Mouse (Mus musculus): ENCODE results near the gene Il4ra. TPM values are rescaled to one million over a fixed set of nuclear protein-coding genes. Genes with fewer than 3 reads are reported as not detected.
A peak's percentile ranks its signal among the peaks of the same experiment; 100 is the strongest.

Gene Il4ra
- polyA plus RNA-seq, 1 experiment from 2014 or later = 16.5 TPM

DNA sequence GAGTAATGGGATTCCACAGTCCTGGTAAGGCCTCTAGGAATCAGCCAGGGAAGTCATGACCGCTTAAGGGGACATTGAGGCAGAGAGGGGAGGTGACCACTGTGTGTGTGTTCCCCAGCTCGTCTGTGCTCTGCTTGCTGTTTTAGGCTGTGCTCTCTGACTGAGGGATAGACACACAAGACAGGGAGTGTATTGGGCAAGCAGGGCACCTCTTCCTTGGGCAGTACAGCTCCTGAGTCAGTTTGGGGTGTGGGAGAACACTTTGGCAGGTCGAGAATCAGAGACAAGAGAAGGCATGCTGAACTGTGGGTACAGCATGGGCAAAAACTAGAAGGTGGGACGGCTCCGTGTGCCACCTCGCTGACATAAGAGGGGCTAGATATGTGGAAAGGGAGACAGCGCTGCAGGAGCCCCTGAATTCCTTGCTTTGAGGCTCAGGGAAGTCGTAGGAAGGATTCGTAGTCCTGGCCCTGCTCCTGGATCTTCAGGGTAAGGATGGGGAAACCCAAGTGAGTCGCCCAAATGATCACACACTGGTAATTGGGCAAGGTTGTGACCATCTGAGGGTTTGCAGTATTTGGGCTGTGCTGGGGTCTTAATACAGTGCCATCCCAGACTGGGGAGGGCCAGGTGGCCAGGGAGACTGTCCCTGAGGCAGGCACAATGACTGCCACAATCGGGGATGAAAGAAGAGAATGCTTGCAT lies 1.1 kb downstream of the Il4ra start:
- 73% methylated on average over 11 of the region's 11 CpGs for WGBS
- peaks cover 52% of the 10 kb centered on the region for H3K4me1 ChIP-seq

DNA sequence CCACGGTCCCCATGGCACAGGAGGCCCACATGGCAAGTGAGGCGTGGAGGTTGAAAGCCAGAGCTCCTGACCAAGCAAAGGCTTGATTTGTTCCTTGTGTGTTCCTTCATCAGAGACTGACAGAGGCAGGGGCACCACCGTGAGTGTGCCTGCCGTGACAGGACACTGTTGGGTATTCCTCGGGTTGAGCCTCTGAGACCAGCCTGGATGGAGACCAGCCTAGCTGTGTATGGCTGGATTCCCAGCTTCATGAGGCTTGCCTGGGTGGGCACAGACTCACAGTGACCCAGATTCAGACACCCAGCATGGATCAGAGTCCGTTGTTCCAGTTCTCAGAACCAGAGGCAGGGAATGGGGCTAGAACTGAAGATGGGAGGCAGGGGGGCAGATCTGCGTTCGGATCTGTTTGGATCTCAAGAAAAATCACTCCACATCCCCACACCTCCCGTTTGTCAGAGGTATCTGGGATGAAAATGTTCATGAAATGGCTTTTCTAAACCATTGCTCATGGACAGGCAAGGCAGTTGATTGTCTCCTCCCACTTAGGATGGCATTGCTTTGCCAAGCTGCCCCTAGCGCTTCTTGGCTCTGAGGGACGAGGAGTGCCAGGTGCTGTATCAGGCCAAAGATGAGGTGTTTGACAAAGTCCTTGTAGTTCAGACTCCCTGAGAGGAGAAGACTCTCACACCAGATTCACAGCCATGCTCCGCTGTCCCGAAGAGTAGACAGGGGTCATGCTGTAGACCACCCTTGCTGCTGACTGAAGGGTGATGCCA lies 1.9 kb downstream of the Il4ra start:
- no peak for ATAC-seq (ENCODE audit: borderline replicate concordance, extremely low read depth, low FRiP score, low TSS enrichment)
- Histone ChIP-seq H3K36me3 (no peaks in the 10 kb centered on the region), H3K27me3 (no peaks in the 10 kb centered on the region), H3K9ac (no peak overlapping the region; the same call in 1 of the 2 replicates), H3K27ac (no peak overlapping the region), H3K9me3 (no peaks in the 10 kb centered on the region), H3K4me1 (peaks cover 59% of the 10 kb centered on the region), H3K4me2 (peak overlapping the region; percentile 89), H3K4me3 (peak overlapping the region; percentile 65)
- WGBS = 78% methylated on average over 13 of the region's 13 CpGs

More for the DNA sequence above, 1.1 kb downstream of the Il4ra start:
- no peak for ATAC-seq (ENCODE audit: borderline replicate concordance, extremely low read depth, low FRiP score, low TSS enrichment)
- no peaks in the 10 kb centered on the region for H3K9me3 ChIP-seq
- peak overlapping the region; percentile 65 for H3K4me3 ChIP-seq
- peak overlapping the region; percentile 89 for H3K4me2 ChIP-seq
- no peak overlapping the region for H3K27ac ChIP-seq
- H3K27me3 ChIP-seq = no peaks in the 10 kb centered on the region
- no peaks in the 10 kb centered on the region for H3K36me3 ChIP-seq
- peak overlapping the region; percentile 70; the same call in 1 of the 2 replicates for H3K9ac ChIP-seq

DNA sequence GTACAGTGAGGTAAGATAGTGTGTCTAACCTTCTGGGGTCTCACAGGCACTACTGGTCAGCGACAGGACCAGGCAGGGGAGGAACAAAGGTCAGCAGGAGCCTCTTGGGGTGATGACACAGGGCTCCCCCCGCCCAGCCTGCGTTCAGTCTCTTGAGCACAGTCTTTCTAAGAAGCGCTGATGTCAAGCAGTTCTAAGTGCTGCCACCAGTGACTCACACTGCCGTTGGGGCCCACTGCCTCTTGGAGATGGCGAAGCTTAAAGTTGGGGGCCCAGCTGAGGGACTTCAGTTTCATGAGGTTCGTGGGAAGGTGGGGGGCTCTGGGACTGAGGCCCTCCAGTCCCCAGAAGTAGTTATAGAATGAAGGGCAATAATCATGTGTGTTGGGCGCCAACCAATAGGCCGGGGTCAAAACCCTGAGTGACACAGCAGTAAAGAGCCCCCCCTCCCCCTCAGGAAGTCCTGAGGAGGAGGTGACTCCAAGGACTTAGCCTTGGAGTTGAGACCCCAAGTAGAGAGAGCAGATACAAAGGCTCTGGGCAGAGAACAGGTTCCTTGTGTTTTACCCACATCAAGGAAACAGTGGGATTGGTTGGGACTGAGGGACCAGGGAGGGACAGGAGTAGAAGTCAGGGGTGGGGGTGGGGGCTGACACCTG lies 2.7 kb downstream of the Il4ra start:
- H3K4me2 ChIP-seq = peak overlapping the region; percentile 89; the same call in 1 of the 2 replicates
- no peak for ATAC-seq (ENCODE audit: borderline replicate concordance, extremely low read depth, low FRiP score, low TSS enrichment)
- WGBS = 86% methylated on average over 9 of the region's 9 CpGs
- H3K9ac ChIP-seq = no peak overlapping the region
- H3K4me3 ChIP-seq = no peak overlapping the region
- H3K27ac ChIP-seq = no peak overlapping the region
- H3K9me3 ChIP-seq = no peaks in the 10 kb centered on the region
- H3K27me3 ChIP-seq = no peaks in the 10 kb centered on the region
- H3K36me3 ChIP-seq = no peaks in the 10 kb centered on the region
- peaks cover 64% of the 10 kb centered on the region for H3K4me1 ChIP-seq

DNA sequence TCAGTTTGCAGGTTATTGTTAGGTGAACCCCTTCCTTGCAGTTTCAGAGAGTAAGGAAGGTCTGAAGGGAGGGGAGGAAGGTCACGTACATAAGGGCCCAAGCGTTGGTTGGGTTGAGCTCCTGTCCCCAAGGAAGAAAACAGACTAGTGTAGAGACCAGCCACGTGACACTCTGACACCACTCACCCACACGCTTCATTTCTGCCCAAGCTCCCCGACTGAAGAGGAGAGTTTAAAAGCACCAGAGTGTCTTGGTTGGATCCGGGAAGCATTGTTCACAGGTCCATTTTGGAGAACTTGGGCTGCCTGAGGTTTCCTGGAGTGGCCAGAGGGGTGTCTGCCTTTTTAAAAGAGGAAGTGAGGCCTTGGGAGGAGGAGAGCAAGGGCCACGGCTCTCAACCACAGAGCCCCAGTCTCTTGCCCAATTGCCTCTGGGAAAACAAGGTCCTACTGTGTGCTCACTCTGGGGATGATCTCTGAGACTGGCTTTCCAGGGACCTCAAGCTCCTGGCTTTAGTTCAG lies 3.5 kb downstream of the Il4ra start:
- ATAC-seq (ENCODE audit: borderline replicate concordance, extremely low read depth, low FRiP score, low TSS enrichment) = no peak
- no peaks in the 10 kb centered on the region for H3K36me3 ChIP-seq
- H3K27me3 ChIP-seq = no peaks in the 10 kb centered on the region
- peaks cover 70% of the 10 kb centered on the region for H3K4me1 ChIP-seq
- H3K27ac ChIP-seq = no peak overlapping the region
- no peak overlapping the region for H3K9ac ChIP-seq
- no peak overlapping the region for H3K4me2 ChIP-seq
- no peaks in the 10 kb centered on the region for H3K9me3 ChIP-seq
- WGBS = 66% methylated on average over 7 of the region's 7 CpGs
- H3K4me3 ChIP-seq = no peak overlapping the region

DNA sequence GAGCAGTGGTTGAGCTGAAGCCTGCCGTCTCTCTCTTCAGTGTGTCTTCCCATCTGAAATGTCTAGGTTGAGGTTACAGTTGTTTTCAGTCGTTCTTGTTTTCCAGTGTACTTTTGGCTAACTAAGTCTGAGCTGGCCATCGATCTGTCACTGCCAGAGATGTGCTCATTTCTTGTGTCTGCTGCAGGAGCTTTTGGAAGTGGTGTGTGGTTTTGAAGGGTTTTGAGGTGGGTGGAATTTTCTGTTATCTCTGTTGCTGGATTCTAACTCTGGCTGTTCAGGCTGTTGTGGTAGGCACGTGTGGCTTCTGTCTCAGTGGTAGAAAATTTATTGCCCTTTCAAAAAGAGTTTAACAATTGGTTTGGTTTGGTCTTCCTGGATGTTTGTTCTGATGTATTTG lies 4.2 kb downstream of the Il4ra start:
- Histone ChIP-seq H3K4me1 (peaks cover 76% of the 10 kb centered on the region), H3K4me3 (no peak overlapping the region), H3K9ac (no peak overlapping the region), H3K9me3 (no peaks in the 10 kb centered on the region), H3K27ac (no peak overlapping the region), H3K36me3 (no peaks in the 10 kb centered on the region), H3K27me3 (no peaks in the 10 kb centered on the region), H3K4me2 (no peak overlapping the region)
- WGBS = 57% methylated on average over 4 of the region's 4 CpGs
- no peak for ATAC-seq (ENCODE audit: borderline replicate concordance, extremely low read depth, low FRiP score, low TSS enrichment)

DNA sequence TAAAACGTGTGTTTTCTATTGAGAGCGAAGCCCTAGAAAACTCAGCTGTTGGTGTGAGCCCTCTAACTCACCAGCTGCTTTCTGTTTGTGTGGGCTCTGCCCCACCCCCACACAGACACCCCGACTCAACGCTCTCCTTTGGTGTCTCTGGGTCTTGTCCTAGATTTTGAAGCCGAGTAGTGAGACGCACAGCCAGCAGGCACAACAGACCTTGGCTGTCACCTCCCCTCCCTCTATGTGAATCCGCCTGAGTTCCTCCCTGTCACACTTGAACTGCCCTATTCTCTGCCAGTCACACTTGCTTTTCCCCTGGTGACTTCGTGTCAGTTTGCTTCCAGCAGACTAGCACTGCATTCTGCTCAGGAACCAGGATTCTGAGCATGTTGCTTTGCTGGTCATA lies 4.9 kb downstream of the Il4ra start:
- no peak for ATAC-seq (ENCODE audit: borderline replicate concordance, extremely low read depth, low FRiP score, low TSS enrichment)
- Histone ChIP-seq H3K4me1 (peaks cover 76% of the 10 kb centered on the region), H3K36me3 (no peaks in the 10 kb centered on the region), H3K9me3 (no peaks in the 10 kb centered on the region), H3K27me3 (no peaks in the 10 kb centered on the region), H3K4me2 (no peak overlapping the region), H3K9ac (no peak overlapping the region), H3K4me3 (no peak overlapping the region), H3K27ac (no peak overlapping the region)
- WGBS = 54% methylated on average over 8 of the region's 8 CpGs

DNA sequence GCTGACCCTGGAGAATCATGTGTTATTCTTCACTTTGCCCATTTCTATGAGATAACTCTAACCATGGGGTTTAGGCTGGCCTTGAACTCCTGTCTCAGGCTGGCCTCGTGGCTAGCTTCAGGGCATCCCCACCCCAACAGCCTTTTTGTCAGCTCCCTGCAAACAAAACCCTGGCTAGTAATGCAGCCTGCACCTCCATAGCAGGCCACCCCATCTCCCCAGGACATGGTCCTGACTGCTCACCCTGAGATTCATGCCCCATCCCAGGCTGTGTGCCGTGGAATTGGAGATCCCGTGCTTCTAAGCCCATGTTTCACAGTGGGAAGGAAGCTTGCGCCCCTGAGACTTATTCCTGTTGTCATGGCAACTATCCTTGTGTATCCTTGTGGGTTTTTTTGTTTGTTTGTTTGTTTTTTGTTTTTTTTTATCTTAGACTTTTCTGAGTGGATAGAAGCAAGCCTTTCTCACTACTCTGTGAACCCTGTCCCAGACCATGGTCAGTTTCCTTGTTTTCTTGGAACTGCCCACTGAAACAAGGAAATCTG lies 6.6 kb downstream of the Il4ra start:
- WGBS = 77% methylated on average over 4 of the region's 4 CpGs
- no peak overlapping the region for H3K27ac ChIP-seq

DNA sequence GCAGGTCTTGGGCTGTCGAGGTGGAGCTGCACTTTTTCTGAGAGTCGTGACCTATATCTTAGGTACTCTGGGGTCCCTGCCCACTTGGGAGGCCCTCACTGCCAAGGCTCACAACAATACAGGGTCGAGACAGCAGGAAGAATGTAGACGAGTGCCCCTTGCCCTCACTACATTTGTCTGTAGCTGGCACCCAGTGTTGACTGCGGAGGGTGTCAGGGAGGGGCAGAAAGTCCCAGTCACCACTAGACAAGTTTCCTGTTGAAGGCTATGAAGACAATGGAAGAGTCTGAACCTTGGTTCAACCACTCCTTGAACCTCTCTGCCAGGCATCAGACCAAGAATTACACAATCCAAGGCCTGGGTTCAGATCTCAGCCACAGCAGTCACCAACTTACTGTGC lies 7.1 kb downstream of the Il4ra start:
- WGBS = 47% methylated on average over 5 of the region's 5 CpGs
- H3K4me1 ChIP-seq = peaks cover 63% of the 10 kb centered on the region
- peak overlapping the region; percentile 16; the same call in 1 of the 2 replicates for H3K27ac ChIP-seq
- no peaks in the 10 kb centered on the region for H3K27me3 ChIP-seq
- no peak overlapping the region for H3K4me2 ChIP-seq
- no peak overlapping the region for H3K9ac ChIP-seq
- no peak overlapping the region for H3K4me3 ChIP-seq
- H3K9me3 ChIP-seq = no peaks in the 10 kb centered on the region
- H3K36me3 ChIP-seq = no peaks in the 10 kb centered on the region
- no peak for ATAC-seq (ENCODE audit: borderline replicate concordance, extremely low read depth, low FRiP score, low TSS enrichment)

More for the DNA sequence above, 6.6 kb downstream of the Il4ra start:
- Histone ChIP-seq H3K4me3 (no peak overlapping the region), H3K27me3 (no peaks in the 10 kb centered on the region), H3K9me3 (no peaks in the 10 kb centered on the region), H3K36me3 (no peaks in the 10 kb centered on the region), H3K4me2 (no peak overlapping the region), H3K4me1 (peaks cover 68% of the 10 kb centered on the region), H3K9ac (no peak overlapping the region)
- no peak for ATAC-seq (ENCODE audit: borderline replicate concordance, extremely low read depth, low FRiP score, low TSS enrichment)

DNA sequence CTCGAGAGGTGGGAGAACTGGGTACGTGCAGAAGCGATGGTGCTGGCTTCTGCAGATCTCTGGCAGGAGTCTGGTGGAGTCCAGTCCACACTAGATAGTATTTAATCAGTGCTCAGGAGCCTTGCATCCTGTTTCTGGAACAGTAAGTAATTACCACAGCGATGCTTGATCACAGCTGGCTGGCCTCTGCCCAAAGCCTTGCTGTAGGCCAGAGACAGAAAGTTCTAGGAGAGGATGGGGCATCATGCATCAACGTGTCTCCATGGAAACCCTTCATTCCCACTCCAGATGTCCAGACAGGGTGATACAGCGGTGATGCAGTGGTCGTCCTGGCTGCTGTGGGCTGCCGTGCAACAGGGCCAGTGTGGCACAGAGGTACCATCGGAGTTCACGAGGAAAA lies 7.6 kb downstream of the Il4ra start:
- WGBS = 71% methylated on average over 10 of the region's 10 CpGs
- Histone ChIP-seq H3K9me3 (no peaks in the 10 kb centered on the region), H3K27me3 (no peaks in the 10 kb centered on the region), H3K4me1 (peaks cover 57% of the 10 kb centered on the region), H3K36me3 (no peaks in the 10 kb centered on the region), H3K27ac (peak overlapping the region; percentile 16; the same call in 1 of the 2 replicates), H3K9ac (no peak overlapping the region), H3K4me2 (no peak overlapping the region), H3K4me3 (no peak overlapping the region)
- ATAC-seq (ENCODE audit: borderline replicate concordance, extremely low read depth, low FRiP score, low TSS enrichment) = no peak

DNA sequence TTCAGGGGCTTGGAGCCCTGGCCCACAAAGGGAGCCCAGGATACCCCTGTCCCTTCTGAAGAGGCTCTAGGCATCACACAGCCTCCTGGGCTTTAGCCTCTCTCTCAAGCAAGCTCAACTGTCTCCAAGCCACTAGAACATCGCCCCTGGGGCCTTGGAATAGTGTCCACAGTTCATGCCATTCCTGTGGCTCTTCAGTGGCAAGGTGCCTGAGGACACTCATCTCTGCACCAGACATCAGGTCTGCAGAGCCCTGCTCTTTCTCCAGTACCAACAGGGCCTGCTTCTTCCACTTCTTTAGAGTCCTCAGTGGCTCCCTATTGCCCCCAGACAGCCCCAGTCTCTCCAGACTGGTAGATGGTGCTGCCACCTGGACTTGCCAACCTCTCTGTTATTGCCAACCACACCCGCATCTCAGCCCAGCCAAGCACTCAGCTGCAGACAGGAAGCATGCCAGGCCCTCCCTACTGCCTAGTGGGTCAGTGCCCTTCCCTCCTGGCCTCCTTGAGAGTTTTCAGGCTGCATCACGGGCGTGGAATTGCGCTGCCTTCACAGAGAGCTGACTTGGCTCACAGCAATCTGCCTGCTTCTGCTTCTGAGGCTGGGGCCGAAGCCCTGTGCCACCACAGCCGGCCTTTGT lies 8.3 kb downstream of the Il4ra start:
- 76% methylated on average over 7 of the region's 7 CpGs for WGBS
- Histone ChIP-seq H3K27me3 (no peaks in the 10 kb centered on the region), H3K4me1 (peaks cover 56% of the 10 kb centered on the region), H3K9ac (no peak overlapping the region), H3K36me3 (no peaks in the 10 kb centered on the region), H3K9me3 (no peaks in the 10 kb centered on the region), H3K27ac (0 out of 2 replicates have a peak overlapping the region, but pooled peaks have one; percentile 1), H3K4me2 (no peak overlapping the region), H3K4me3 (no peak overlapping the region)
- ATAC-seq (ENCODE audit: borderline replicate concordance, extremely low read depth, low FRiP score, low TSS enrichment) = no peak

DNA sequence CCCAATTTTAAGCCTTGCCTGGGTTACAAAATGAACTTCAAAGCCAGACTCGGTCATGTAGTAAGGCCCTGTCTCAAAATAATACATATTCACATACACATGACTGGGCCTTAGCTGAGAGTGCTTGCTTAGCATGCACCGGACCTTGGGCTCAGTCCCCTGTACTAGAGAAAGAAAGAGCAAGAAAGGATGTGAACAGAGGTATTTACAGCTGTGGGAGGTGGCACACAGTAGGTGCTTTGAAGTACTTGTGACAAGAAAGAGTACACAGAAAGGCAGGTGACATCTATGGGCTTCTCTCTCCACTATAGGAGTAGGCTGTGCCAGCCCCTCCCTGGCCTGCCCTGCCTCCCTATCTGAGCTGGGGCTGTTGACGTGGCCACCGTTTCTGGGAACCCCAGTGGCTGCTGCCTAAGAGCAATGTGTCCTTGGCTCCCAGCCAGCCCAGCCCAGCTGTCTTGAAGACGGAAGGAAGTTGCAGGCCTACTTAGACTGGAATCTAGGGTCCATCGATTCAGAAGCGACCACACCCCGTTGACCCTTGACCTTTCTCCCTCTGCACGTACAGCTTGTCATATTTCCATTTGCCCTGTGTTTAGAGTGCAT lies 9.3 kb downstream of the Il4ra start:
- peak; percentile 39 for ATAC-seq (ENCODE audit: borderline replicate concordance, extremely low read depth, low FRiP score, low TSS enrichment)
- H3K4me3 ChIP-seq = no peak overlapping the region
- H3K36me3 ChIP-seq = no peaks in the 10 kb centered on the region
- peaks cover 52% of the 10 kb centered on the region for H3K4me1 ChIP-seq
- no peaks in the 10 kb centered on the region for H3K27me3 ChIP-seq
- 31% methylated on average over 9 of the region's 9 CpGs for WGBS
- no peak overlapping the region for H3K27ac ChIP-seq
- H3K9me3 ChIP-seq = no peaks in the 10 kb centered on the region
- no peak overlapping the region for H3K4me2 ChIP-seq
- no peak overlapping the region for H3K9ac ChIP-seq
